Mouse (Mus musculus) neutrophil, adult 5-6 weeks (primary cell): ENCODE results near the gene Gm20388. TPM values are rescaled to one million over a fixed set of nuclear protein-coding genes. Genes with fewer than 3 reads are reported as not detected.

Source experiments
- ATAC-seq: fragments of 151-379, 151-347 bp; 2 replicates; pipeline ENCODE4 v1.8.0; 2017; ENCODE audit warnings: mild to moderate bottlenecking, moderate TSS enrichment; ENCODE audit not compliant: insufficient number of reproducible peaks, poor library complexity, low FRiP score, severe bottlenecking; ENCODE audit errors: extremely low read depth
- total RNA-seq: library from RNA; stranded (forward); fragments of 200-1000 nt; gene quantifications from 2 replicates; pipeline ENCODE4 v1.2.3, GENCODE M21; 2017

Gm20388 gene
- total RNA-seq, 1 experiment from 2014 or later: 10.8 TPM

- peak; percentile 30; the same call in 1 of the 2 replicates for ATAC-seq
Measured at GRCm38 (mm10) chr8:120281487-120281886, 370.8 kb downstream of the Gm20388 start.

DNA sequence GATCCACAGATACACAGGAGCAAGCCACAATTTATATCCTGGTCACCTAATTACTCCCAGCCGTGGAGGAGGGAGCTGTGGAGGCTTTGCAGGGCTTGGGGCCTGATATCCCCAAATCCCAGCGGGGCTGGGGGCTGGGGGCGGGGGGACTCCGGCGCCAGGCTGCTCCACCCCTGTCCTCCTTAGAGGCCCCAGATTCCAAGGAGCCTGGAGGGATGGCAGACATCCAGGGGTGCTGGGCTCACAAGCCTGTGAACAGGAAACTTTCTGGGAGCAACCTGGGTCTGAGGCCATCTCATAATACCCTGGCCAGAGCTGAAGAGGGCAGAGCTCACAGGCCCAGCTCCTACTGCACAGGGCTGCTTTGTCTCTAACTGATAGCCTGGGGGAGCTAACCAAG, 371.8 kb downstream of the Gm20388 start:
- ATAC-seq: no peak

GRCm38 (mm10) chr8:120284265-120284664, 373.6 kb downstream of the Gm20388 start:
- ATAC-seq: no peak

DNA sequence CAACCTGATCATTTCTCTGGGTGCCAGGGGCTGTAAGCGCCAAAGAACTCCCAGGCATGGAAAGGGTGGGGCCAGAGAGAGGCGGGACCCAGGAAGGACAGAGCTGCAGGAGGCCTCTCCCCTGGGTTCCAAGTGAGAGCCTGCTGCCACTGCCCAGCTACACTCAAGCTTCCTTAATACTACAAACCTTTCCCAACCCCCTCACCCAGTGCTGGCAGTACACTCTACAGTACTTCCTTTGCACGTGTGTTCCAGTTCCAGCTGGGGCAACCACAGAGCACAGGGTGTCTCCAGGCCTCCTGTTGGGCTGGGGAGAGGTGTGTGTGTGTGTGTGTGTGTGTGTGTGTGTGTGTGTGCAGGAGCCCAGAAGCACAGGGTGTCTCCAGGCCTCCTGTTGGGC, 374.4 kb downstream of the Gm20388 start:
- no peak for ATAC-seq

DNA sequence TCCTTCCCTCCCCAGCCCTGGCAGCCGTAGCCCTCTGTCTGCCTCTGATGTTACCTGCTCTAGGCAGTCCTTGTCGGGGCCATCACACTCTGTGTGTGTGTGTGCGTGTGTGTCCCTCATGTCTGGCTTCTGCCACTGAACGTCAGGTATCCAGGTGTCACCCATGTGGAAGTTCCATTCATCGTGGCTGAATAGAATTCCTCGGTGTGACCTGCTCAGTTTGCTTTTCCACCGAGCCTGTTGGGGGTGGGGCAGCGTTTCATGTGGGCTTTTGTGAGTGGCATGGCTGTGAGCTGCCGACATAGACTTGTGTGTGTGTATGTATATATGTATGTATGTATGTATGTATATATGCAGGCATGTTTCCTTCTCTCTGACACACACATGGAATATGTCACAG, 375.2 kb downstream of the Gm20388 start:
- ATAC-seq: no peak

GRCm38 (mm10) chr8:120288122-120288908, 377.7 kb downstream of the Gm20388 start:
- ATAC-seq: no peak

- no peak for ATAC-seq
Measured at GRCm38 (mm10) chr8:120289191-120289590, 378.6 kb downstream of the Gm20388 start.

DNA sequence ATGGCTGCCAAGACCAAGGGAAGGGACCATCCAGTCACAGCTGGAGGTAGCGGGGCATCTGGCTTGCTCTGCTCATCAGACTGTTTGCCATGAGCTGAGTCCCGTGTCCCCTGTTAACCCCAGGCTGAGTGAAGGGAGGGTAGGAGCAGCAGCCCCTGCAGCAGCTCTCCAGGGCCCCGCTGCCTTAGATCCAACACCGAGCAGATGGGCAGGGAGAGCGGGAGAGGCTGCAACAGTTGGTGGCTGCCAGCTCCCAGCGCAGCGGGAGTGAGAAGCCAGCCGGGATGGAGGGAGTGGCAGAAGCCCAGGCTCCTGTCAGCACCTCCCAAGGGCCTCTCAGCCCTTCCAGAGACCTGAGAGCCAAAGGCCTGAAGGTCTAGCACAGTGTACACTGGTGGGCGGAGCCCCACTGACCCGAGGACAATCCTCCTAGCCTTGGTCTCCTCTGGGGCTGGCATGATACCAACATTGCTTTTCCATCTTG, 379.1 kb downstream of the Gm20388 start:
- no peak for ATAC-seq

- ATAC-seq: no peak
Measured at GRCm38 (mm10) chr8:120290614-120291013, 380.0 kb downstream of the Gm20388 start.

GRCm38 (mm10) chr8:120291650-120292049, 381.0 kb downstream of the Gm20388 start:
- ATAC-seq: no peak

- ATAC-seq: no peak
Measured at GRCm38 (mm10) chr8:120292316-120293107, 381.9 kb downstream of the Gm20388 start.

- ATAC-seq: no peak
Measured at GRCm38 (mm10) chr8:120293421-120294357, 383.0 kb downstream of the Gm20388 start.

DNA sequence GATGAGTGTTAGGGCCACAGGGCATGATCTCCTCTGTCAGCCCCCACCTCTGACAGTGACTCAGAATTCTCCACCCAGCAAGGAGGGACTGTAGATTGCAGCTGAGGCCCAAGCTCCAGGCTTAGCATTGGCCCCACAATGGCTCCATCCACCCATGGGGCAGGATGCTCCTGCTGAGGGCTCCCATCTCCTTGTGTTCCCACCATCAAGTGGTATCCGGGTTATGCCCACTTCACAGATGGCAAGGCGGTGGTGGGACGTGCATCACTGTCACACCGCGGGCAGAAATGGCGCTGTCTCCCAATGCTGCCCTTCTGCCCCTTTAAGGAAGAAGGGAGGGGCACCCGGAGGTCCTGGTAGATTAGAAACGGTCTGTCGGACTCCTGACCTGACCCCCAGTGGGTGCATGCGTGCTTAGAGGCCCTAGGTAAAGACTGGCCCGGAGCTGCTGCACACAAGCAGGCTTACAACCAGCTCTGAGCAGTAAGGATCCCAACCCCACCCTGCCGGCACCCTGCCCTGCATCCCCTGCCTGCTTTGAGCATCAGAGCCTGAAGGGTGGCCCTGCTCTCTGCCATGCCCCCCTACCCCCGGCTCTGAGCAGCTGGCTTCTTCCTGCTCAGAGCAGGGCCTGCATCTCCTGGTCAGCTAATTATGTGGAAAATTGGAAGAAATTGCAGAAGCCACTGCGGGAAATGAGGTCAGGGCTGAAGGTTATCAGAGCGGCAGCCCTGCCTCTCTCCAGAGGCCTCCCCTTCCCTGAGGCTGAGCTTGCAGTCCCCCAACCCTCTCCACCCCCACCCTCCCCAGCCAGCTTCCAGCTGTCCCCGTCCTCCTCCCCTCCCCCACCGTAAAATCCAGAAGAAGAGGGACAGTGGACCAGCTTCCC, 384.6 kb downstream of the Gm20388 start:
- no peak for ATAC-seq

DNA sequence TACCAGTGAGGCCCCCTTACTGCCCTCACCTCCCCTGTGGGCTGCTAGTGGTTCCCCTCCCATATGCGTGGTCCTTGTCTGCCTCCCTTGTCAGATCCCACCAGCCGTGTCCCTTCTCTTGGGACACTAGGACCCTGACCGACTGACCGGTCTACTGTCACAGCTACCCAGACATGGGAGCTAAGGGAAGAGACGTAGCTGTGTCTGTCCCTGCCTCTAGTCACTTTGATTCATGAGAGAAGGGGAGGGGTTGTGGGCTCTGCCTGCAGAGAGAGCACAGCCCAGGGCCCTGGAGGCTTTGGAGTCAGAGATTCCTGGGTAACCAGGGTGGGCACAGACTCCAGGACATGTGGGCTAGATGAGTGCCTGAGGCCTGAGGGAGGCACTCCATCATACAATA, 386.4 kb downstream of the Gm20388 start:
- ATAC-seq: no peak

GRCm38 (mm10) chr8:120298601-120299532, 388.2 kb downstream of the Gm20388 start:
- no peak for ATAC-seq

GRCm38 (mm10) chr8:120300601-120301141, 390.0 kb downstream of the Gm20388 start:
- ATAC-seq: peak; percentile 39; the same call in 1 of the 2 replicates
